Mouse (Mus musculus) layer of hippocampus, postnatal 25 days (tissue): ENCODE results near the gene Il11ra1. TPM values are rescaled to one million over a fixed set of nuclear protein-coding genes. Genes with fewer than 3 reads are reported as not detected.
A peak's percentile ranks its signal among the peaks of the same experiment; 100 is the strongest.
"Not testable (repeated sequence)": the region's sequence is repeated elsewhere in the genome, so short reads cannot be mapped to it uniquely, and the experiment has no call there.

Experiments used
- DNase-seq, 2 experiments: peaks; one replicate each; pipeline ENCODE4 v3.0.0; 2022; ENCODE audit warnings: mixed read lengths in 2 of 2, low spot score in 1 of 2; ENCODE audit errors: extremely low spot score in 1 of 2
- total RNA-seq, 2 experiments: library from RNA; stranded (reverse); gene quantifications; 2 replicates each; pipeline ENCODE4 v1.2.3; 2021

The Il11ra1 gene
- total RNA-seq, 2 experiments from 2014 or later = 40.0 to 44.8 TPM

DNA sequence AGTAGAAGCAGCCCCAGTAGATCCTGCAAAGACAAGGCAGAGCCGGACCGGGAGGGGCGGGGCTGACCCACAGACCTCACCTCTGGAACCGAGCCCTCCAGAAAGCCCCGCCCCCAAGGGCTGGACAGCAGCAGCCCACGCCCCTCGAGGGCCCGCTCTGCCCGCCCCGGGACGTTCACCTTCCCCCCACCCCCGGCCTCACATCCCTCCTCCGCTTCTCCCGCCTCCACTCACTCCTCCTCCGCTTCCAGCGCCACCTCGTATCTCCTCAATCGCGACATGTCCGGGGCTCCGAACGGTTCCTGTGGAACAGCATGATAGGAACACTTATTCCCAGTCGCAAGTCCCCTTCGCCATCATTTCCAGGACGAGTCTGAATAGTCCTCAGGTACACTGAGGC lies 73.7 kb downstream of the Il11ra1 start:
- peak in 1 of 2 experiments; percentile 34 for DNase-seq

DNA sequence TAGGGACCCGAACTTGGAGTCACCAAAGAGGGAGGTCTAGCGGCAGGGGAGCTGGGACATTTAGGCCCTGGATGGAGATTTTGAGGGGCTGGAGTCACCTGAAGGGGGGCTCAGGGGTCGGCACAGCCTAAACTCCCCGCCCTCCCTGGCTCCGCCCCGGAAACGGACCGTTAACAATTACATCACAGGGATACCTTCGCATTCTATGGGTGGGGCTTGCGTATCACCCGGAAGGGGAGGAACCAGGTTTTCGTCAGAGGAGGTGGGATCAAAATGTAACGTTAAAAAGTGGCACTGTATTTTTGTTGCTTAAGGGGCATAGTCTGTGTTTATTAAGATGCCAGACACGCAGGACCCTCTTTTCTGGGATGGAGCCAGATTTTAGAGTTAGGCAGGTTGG lies 74.2 kb downstream of the Il11ra1 start, which contains the start of gene Ccl27a:
Gene Ccl27a, minus strand, starts transcription at position 246 of the 400 bp plus-strand sequence.
- DNase-seq = peak; percentile 52 to 57

- not testable (repeated sequence) for DNase-seq
Observed at GRCm38 (mm10) chr4:41774506-41774905, 74.7 kb downstream of the Il11ra1 start.

GRCm38 (mm10) chr4:41775840-41776239 lies 76.1 kb downstream of the Il11ra1 start:
- DNase-seq = not testable (repeated sequence)

- DNase-seq = not testable (repeated sequence)
Observed at GRCm38 (mm10) chr4:41781271-41781670, 81.5 kb downstream of the Il11ra1 start.

GRCm38 (mm10) chr4:41781748-41782485 lies 82.1 kb downstream of the Il11ra1 start:
- DNase-seq = not testable (repeated sequence)

- DNase-seq = not testable (repeated sequence)
Observed at GRCm38 (mm10) chr4:41782711-41783110, 82.9 kb downstream of the Il11ra1 start.

GRCm38 (mm10) chr4:41783197-41783596 lies 83.4 kb downstream of the Il11ra1 start:
- not testable (repeated sequence) for DNase-seq

Other genes with a start within 250 kb of the Il11ra1 start
- gene Kif24, start 235.1 kb upstream of the Il11ra1 start, total RNA-seq = 1 to 10 TPM; 1.0 to 1.5 TPM
- 10 to 100 TPM; 27.4 to 31.4 TPM for gene Nudt2, start 234.8 kb upstream of the Il11ra1 start, total RNA-seq
- 10 to 100 TPM; 32.4 to 33.3 TPM for gene AI464131, start 196.9 kb upstream of the Il11ra1 start, total RNA-seq
- 1 to 10 TPM; 4.5 to 7.0 TPM for gene 1110017D15Rik, start 182.7 kb upstream of the Il11ra1 start, total RNA-seq
- gene Fam219a, start 130.5 kb upstream of the Il11ra1 start, total RNA-seq = 100 to 1,000 TPM; 159 to 165 TPM
- gene Dnaic1, start 130.2 kb upstream of the Il11ra1 start, total RNA-seq = 10 to 100 TPM in 1 of 2 experiments, 1 to 10 TPM in 1; 7.1 to 11.2 TPM
- 10 to 100 TPM; 62.1 to 66.9 TPM for gene Enho, start 59.7 kb upstream of the Il11ra1 start, total RNA-seq
- gene Cntfr, start 2.9 kb upstream of the Il11ra1 start, total RNA-seq = 10 to 100 TPM; 89.6 to 96.1 TPM
- 10 to 100 TPM; 27.7 to 33.6 TPM for gene Rpp25l, start 13.5 kb downstream of the Il11ra1 start, total RNA-seq
- gene Dctn3, start 23.2 kb downstream of the Il11ra1 start, total RNA-seq = 100 to 1,000 TPM; 149 to 172 TPM
- not detected for gene Arid3c, start 31.2 kb downstream of the Il11ra1 start, total RNA-seq
- 10 to 100 TPM; 54.3 to 55.7 TPM for gene Galt, start 55.2 kb downstream of the Il11ra1 start, total RNA-seq
- gene Sigmar1, start 56.2 kb downstream of the Il11ra1 start, total RNA-seq = 10 to 100 TPM; 40.0 to 41.6 TPM
- 100 to 1,000 TPM; 121 to 134 TPM for gene Ccl27a, start 74.3 kb downstream of the Il11ra1 start, total RNA-seq
- not detected for gene Gm21541, start 203.6 kb downstream of the Il11ra1 start, total RNA-seq
- 10 to 100 TPM; 16.0 to 17.9 TPM for gene Gm20878, start 241.6 kb downstream of the Il11ra1 start, total RNA-seq